Mouse (Mus musculus): Measurements from ENCODE around the gene Grin2b.
"Not testable (repeated sequence)": the region's sequence is repeated elsewhere in the genome, so short reads cannot be mapped to it uniquely, and the experiment has no call there.

Gene Grin2b

GRCm38 (mm10) chr6:135789603-135790170, 383.6 kb downstream of the Grin2b start:
- DNase-seq = no peak

DNA sequence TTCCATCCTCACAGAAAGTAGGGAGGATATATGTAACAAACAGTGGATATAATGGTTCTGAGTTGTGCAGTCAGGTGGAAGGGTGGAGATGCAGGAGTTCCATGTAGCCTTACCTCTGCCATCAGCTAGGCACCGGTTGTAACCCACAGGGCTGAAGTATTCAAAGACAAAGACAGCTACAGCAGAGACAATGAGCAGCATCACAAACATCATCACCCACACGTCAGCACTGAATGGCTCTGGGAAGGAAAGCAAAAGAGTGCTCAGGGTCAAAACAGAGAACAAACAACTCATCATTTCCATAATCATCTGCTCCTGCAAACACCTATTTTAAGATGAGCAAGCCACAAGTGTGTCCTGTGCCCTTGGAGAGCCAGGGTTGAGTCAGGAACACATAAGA, 398.6 kb downstream of the Grin2b start:
- no peak for DNase-seq

DNA sequence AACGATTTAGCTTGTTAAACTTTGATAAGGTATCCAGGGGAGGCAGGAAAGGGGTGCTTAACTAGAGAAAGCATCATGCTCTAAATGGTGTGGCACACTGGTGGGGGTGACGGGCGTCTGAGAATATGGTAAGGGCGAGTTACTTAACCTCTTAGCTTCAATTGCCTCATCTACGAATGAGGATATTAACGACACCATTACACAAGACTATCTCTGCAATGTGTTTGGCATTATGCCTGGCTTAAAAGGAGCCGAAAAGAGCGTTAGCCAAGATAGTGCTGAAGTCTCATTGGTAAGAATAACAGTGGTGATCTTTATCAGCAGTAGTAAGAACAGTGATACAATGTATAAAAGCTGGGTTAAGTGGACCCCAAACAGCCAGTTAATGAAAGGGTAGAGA, 405.7 kb downstream of the Grin2b start:
- DNase-seq = no peak

DNA sequence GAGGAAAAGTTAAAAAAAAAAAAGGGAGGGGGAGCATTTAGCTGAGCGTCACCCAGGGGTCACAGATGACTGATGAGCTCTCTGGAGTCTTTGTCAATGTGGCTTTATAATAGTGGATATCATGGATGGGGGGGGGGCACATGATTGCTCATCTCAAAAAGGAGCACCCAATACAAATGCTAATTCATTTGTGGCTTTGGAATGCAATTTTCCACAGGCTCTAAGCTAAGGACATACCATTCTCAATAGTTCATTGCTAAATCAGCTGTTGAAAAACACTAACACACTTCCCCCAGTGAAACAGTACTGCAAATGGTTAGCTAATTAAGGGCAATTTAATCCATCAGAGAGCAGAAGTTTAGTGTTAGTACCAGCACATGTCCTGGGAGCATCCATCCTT, 414.6 kb downstream of the Grin2b start:
- no peak for DNase-seq

GRCm38 (mm10) chr6:135756075-135756474, 417.2 kb downstream of the Grin2b start:
- DNase-seq = no peak

- no peak for DNase-seq
Observed at GRCm38 (mm10) chr6:135748412-135749076, 424.8 kb downstream of the Grin2b start.

DNA sequence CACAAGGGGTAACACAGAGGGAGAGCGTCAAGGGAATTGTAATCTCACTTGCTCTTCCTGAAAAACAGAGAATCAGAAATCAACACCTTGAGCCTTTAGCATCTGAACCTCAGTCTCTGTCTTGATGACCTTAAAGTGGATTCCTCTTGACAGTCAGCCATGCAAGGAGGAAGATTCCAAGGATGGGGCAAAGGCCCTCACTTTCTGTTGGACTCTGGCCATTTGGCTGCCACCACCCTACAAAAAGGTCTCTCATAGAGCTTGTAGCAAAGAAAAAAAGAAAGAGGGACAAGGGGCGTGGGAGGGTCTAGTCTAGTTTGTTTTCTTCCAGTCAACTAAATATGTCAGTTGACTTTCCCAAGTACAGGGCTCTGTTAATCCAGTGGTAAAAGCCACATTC, 427.7 kb downstream of the Grin2b start:
- DNase-seq = no peak

GRCm38 (mm10) chr6:135734227-135734732, 439.0 kb downstream of the Grin2b start:
- DNase-seq = peak; percentile 13

DNA sequence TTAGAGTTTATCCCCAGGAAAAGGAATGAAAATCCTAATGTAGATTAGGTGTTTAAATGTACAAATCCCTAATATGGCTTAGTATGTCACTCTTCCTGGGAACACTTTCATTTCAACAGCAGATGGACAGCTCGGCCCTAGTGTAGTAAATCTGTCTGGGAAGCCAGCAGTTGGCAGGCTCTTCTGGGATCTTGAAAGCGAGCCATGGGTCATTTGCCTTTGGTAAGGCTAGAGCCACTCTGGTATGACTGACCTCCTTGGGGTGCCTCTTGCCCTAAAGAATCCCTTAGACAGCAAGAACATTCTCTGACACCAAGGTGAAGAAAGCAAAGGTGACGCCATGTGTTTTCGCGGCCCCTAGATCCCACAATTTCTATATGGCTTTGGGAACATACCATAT, 446.2 kb downstream of the Grin2b start:
- peak; percentile 39 for DNase-seq

GRCm38 (mm10) chr6:135721706-135722105, 451.6 kb downstream of the Grin2b start:
- DNase-seq = no peak

DNA sequence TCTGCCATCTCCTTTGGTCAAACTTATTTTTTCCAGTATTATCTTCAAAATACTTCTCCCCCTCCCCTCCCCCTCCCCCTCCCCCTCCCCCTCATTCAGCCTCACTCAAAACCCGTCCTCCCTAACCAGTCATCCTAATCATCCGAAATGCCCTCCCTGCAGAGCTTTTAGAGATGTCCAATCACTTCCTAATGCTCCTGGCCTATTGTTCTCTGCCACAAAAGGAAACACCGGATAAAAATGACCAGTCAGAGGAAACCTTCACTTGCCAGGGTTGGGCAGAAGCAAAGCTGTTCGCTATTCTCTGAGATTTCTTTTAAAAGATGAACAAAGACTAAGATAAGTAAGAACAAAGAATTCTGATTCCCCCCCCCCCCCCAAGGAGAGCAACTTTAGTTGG, 458.4 kb downstream of the Grin2b start:
- no peak for DNase-seq

DNA sequence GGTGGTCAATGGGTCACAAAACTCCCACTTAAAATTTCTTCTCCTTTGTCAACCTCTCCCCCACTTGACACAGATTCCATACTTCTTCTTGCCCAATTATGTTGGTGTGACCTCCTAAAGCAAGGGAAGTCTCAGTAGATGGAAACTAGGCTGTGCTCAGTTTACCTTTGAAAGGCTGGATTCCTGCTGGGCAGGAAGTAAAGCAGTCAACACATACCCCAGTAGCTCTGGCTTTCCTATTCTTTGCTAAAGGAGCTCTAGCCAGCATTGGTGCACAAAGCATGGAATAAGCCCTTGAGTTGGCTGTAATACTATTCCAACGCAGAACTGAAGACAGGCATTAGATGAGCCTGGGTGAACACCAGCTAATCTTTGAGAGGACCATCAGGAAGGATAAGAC, 459.1 kb downstream of the Grin2b start:
- DNase-seq = no peak

- DNase-seq = no peak
Observed at GRCm38 (mm10) chr6:135713716-135714115, 459.6 kb downstream of the Grin2b start.

GRCm38 (mm10) chr6:135706850-135707522, 466.3 kb downstream of the Grin2b start:
- DNase-seq = not testable (repeated sequence)

GRCm38 (mm10) chr6:135703655-135704054, 469.7 kb downstream of the Grin2b start:
- no peak for DNase-seq

DNA sequence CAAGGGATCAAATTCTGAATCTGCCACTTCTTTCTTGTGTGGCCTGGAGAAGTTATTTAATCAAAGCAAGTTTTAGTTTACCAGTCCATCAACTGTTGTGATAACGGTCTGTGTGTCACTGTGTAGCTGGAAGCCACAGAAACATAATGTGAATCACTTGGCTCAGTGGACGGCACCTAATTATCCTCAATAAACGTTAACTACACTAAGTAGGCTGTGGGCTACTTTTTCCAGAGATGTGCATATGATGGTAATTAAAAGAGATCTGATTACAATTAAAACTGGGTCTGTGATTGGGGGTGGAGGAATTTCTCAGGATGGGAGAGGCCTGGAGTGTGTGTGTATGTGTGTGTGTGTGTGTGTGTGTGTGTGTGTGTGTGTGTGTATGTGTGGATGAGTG, 471.9 kb downstream of the Grin2b start:
- no peak for DNase-seq

DNA sequence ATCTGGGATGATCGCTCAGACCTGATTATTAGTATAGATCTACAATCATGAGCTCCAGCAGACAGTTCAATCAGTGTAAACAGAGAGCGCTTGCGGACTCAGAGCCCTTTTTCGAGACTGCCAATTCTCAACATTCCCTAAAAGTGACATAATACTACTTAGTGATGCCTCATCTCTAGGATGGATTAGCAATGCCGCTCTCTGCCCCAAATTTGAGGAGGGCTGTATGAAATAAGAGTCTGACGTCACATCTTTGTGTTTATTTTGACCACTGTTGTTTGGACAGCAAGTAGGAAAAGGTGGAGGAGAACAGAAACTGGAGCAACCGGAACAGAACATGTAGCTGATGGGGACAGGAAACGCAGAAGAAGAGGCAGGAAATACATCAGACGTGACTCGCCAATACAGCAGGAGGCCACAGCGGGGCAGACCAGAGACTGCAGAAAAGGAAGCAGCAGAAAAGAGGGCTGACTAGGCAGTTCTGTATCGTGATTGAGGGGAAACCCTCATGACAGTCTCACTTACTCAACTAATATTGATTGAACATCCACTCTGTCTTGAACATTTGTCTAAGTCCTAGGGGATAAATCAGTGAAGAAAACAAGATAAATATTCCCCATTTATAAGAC, 472.5 kb downstream of the Grin2b start:
- DNase-seq = no peak

- DNase-seq = no peak
Observed at GRCm38 (mm10) chr6:135692533-135692932, 480.8 kb downstream of the Grin2b start.

DNA sequence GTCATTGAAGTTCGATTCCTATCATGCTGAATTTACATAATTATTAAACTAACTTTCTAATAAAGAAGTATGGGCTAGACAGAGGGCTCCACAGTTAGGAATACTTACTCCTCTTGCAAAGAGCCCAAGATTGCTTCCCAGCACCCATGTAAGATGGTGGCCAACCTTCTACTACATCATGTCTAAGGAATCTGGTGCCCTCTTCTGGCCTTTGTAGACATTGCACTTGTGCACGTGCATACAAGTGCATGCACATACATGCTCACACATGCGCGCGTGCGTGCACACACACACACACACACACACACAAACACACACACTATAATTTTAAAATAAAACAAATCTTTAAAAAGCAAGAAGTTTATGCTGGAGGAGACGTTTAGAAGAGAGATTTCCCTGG, 481.8 kb downstream of the Grin2b start:
- DNase-seq = no peak

- DNase-seq = peak; percentile 11
Observed at GRCm38 (mm10) chr6:135687926-135688325, 485.4 kb downstream of the Grin2b start.

DNA sequence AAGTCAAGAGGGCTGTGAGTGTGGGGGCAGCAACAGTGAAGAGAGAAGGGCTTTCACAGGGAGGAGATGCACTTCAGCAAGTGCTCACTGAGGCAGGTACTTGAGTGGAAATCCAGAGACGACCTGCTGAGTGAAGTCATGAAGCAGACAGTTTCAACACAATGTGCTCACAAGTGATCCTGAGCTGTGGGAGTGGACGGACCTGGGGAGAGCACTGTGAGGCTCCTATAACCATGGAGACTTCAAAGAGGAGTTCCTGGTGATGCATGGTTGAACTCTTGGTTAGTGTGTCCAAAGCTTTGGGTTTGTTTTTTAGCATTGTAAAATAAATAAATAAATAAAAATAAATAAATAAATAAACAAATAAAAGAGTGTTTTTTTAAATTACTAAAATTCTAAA, 489.1 kb downstream of the Grin2b start:
- no peak for DNase-seq

DNA sequence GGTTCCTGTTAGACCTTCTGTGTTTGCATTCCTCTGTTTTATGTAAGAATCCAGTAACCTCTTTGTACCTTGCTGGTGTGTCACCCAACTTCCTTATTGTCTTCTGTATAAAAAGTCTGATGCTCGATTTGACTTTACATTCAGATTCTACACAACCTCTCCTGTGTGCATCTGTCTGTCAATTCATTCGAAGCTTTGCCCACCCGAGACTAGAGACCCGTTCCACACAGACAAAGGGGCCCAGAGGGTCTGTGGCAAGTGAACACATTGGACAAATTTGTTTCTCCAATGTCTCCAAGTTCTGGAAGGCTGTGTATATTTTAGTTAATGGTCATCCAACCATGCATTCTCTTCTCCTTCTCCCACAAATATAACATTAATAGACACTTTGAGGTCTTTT, 491.9 kb downstream of the Grin2b start:
- DNase-seq = not testable (repeated sequence)

DNA sequence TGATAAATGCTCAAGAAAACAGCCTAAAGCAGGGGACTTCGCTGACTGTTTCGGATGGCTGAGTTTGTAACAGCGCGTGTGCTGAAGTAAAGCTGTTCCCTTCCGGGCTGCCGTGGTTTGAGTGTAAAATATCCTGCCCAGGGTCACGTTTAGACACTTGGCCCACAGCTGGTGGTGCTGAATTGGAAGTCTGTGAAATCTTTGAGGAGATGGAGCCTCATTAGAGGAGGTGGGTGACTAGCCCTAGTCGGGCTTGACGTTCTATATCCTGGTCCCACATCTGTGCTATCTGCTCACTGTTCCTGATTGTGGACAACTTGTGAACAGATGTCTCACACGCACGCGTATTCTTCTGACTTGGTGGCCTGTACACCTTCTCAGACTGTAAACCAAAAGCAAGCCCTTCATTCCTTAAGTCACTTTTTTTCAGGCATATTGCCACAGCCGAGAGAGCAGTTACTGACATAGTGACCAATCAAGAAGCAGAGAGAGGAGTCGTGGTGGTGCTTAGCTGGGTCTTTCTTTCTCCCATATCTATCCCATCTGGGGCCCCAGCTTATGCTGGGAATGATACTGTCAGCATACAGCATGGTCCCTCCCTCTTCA, 493.1 kb downstream of the Grin2b start:
- DNase-seq = no peak

Data from cerebellum, adult 11-12 months (tissue).